Mouse (Mus musculus) ES-Bruce4 (cell line): ENCODE data around the gene Igf1.

ENCODE experiments used
- CTCF ChIP-seq: IDR thresholded peaks from one replicate; pipeline ENCODE4 v1.8.1; 2011; ENCODE audit warnings: low read depth, low read length
- EP300 ChIP-seq: IDR thresholded peaks from 2 replicates; pipeline ENCODE4 v1.6.1; 2011; ENCODE audit warnings: low read depth, low read length; ENCODE audit not compliant: insufficient read depth

DNA sequence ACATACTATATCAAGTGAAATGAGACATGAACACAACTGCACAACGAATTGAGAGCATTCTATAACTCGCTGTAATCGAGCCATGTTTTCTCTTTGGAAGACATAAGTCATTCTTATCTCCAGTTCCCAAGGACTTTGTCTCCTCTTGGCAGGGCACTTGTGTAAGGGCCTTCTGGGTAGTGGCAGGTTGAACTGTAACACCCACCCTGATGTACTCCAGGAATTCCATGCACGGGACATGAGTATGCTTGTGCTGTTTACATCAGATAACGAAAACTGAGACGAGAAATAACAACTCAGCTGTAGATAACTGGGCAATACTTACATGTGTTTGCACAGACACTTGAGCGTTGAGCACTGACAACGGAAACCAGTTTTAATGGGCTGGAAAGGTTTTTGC lies 8.4 kb downstream of the Igf1 start:
- TF ChIP-seq CTCF (no peak), EP300 (no peak)
